Mouse (Mus musculus) megakaryocyte-erythroid progenitor cell, adult 5-6 weeks (primary cell): ENCODE measurements around the gene Trpc7. TPM values are rescaled to one million over a fixed set of nuclear protein-coding genes. Genes with fewer than 3 reads are reported as not detected.
A peak's percentile ranks its signal among the peaks of the same experiment; 100 is the strongest.

ENCODE experiments used
- ATAC-seq: replicated peaks from 2 replicates; pipeline ENCODE4 v1.8.0; 2016; ENCODE audit warnings: mild to moderate bottlenecking, inconsistent platforms; ENCODE audit not compliant: severe bottlenecking, poor library complexity, low FRiP score, low TSS enrichment
- total RNA-seq, 2 experiments: library from RNA; stranded (forward) in 1 of 2; stranded (reverse) in 1 of 2; fragments of 200-1000, 215-1000 nt in 1 of 2; fragments of >200 nt in 1 of 2; fragmentation: Nextera tagmentation in 1 of 2; gene quantifications; 2 replicates each; pipeline ENCODE4 v1.2.3; 2014 to 2017

Gene Trpc7
- total RNA-seq (2014; fragmentation: Nextera tagmentation) (not detected in 2 replicates), total RNA-seq (2017) (not detected in 2 replicates)

GRCm38 (mm10) chr13:56895893-56896292 is at the start of gene Trpc7:
Gene Trpc7 (minus strand): TSS chr13:56895993.
- ATAC-seq: no peak

GRCm38 (mm10) chr13:56939261-56939660 is 43.5 kb upstream of the Trpc7 start:
- ATAC-seq: no peak

GRCm38 (mm10) chr13:56933832-56934510 is 38.2 kb upstream of the Trpc7 start:
- ATAC-seq: no peak

GRCm38 (mm10) chr13:56930421-56930820 is 34.6 kb upstream of the Trpc7 start:
- ATAC-seq: no peak

- no peak for ATAC-seq
Observed at GRCm38 (mm10) chr13:56922976-56923375, 27.2 kb upstream of the Trpc7 start.

- no peak for ATAC-seq
Observed at GRCm38 (mm10) chr13:56921251-56921650, 25.5 kb upstream of the Trpc7 start.

GRCm38 (mm10) chr13:56914721-56915120 is 18.9 kb upstream of the Trpc7 start:
- ATAC-seq: no peak

GRCm38 (mm10) chr13:56911093-56911492 is 15.3 kb upstream of the Trpc7 start:
- ATAC-seq: no peak

- ATAC-seq: no peak
Observed at GRCm38 (mm10) chr13:56895386-56895785, 407 bp downstream of the Trpc7 start.

GRCm38 (mm10) chr13:56894543-56894942 is 1.2 kb downstream of the Trpc7 start:
- ATAC-seq: no peak

GRCm38 (mm10) chr13:56889888-56890287 is 5.9 kb downstream of the Trpc7 start:
- ATAC-seq: no peak

GRCm38 (mm10) chr13:56882931-56883330 is 12.9 kb downstream of the Trpc7 start:
- ATAC-seq: no peak

GRCm38 (mm10) chr13:56864567-56864966 is 31.2 kb downstream of the Trpc7 start:
- no peak for ATAC-seq

GRCm38 (mm10) chr13:56862011-56862410 is 33.8 kb downstream of the Trpc7 start:
- no peak for ATAC-seq

GRCm38 (mm10) chr13:56854506-56854905 is 41.3 kb downstream of the Trpc7 start:
- ATAC-seq: no peak

GRCm38 (mm10) chr13:56853436-56853835 is 42.4 kb downstream of the Trpc7 start:
- ATAC-seq: no peak

GRCm38 (mm10) chr13:56845866-56846265 is 49.9 kb downstream of the Trpc7 start:
- ATAC-seq: no peak

GRCm38 (mm10) chr13:56815471-56815870 is 80.3 kb downstream of the Trpc7 start:
- no peak for ATAC-seq

GRCm38 (mm10) chr13:56806776-56807490 is 88.9 kb downstream of the Trpc7 start:
- peak; percentile 61; the same call in 1 of the 2 replicates for ATAC-seq

GRCm38 (mm10) chr13:56805131-56805530 is 90.7 kb downstream of the Trpc7 start:
- ATAC-seq: no peak

GRCm38 (mm10) chr13:56797459-56797858 is 98.3 kb downstream of the Trpc7 start:
- no peak for ATAC-seq
